Mouse (Mus musculus) heart, postnatal 0 days (tissue): ENCODE measurements at regions not wholly inside any gene's neighbourhood (a gene's known extent, or its start where the extent isn't known, plus 50 kb on each side); places are given as distances from the start of the nearest gene placed in this dataset.

Experiments used
- CTCF ChIP-seq: IDR thresholded peaks from 2 replicates; pipeline ENCODE4 v1.5.1; 2016; ENCODE audit warnings: antibody characterized with exemption, control low read depth, low read depth
- EP300 ChIP-seq: IDR thresholded peaks from 2 replicates; pipeline ENCODE4 v1.6.1; 2016; ENCODE audit warnings: antibody characterized with exemption, low read depth

GRCm38 (mm10) chrX:99408804-99409203, 62.3 kb downstream of the Pja1 start:
- TF ChIP-seq CTCF: no peak
- no peak for TF ChIP-seq EP300
